Mouse (Mus musculus) c-Kit-negative CD71-positive TER-119-positive erythroid progenitor cells, embryonic 14.5 days (primary cell): ENCODE data around the gene Otop3.

Experiments
- DNase-seq: peaks from one replicate; pipeline ENCODE4 v3.0.0-alpha.2; 2013; ENCODE audit warnings: low read depth, low spot score

The Otop3 gene

DNA sequence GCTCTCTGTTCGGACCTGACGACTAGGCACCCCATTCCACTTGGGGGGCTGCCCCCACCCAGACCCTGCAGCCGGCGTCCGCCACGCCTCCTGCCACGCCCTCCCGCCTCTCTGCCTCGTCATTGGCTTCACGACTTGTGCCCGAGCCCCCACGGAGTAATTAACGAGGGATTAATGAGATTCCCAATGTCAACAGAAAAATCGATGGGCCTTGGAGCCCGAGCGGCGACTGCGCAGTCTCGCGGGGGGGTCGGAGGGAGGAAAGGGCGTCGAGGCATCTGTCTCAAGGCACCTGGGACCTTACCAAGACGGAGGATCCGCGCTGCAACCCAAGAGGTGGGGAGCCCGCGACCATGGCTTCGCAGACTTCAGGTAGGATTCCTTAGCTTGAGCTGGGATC is at the start of gene Otop3:
Gene Otop3 (plus strand): TSS at position 201 of the 400 bp plus-strand sequence.
- DNase-seq = no peak

DNA sequence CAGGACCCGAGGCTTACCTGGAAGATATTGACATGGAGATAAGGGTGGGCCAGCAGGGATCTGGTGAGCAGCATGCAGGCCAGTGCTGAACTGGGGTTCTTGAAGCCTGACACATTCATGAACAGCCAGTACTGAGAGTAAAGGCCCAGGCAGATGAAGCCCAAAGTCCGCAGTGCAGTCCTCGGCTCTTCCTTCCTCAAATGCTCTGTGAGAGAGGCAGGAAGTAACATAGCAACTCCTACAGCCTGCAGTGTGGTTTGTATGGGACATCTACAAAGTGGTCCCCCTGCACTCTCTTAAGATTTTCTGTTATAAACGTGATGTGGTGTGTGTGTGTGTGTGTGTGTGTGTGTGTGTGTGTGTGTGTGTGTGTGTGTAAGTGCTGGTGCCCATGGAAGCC is 49.2 kb upstream of the Otop3 start:
- no peak for DNase-seq

DNA sequence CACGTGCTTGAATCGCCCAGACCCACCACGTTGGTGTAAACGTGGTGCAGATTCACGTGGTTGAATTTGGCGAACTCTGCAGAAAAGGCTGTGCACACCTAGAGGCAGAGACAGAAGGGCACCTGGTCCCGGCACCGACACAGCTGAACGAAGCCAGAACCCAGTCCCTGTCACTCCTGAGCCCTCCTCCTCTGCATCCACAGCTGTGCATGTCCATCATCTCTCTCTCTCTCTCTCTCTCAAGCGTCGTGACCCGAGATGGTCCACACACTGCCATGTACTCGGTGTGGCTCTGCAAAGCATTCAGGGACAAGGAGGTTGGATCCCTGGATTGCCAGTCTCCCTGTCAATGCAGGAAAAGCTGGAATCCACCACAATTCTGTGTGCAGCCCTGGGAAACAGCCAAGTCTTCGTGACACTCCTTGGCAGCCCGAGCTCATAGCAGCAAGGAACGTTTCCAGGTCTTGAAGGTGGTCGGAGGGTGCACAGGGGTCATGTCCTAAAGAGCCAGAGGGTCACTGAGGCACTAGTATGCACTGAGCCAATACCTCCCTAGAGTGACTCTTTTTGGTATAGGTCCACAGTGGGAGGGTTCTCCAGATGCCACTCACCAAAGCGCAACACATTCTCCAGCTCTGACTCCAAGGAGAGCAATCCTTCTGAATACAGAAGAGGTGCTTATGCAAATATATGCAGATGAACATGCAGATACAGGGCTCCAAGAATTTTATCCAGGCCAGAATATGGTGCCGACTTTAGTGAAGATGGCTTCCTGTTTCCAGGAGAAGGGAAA is 48.1 kb upstream of the Otop3 start:
- no peak for DNase-seq

DNA sequence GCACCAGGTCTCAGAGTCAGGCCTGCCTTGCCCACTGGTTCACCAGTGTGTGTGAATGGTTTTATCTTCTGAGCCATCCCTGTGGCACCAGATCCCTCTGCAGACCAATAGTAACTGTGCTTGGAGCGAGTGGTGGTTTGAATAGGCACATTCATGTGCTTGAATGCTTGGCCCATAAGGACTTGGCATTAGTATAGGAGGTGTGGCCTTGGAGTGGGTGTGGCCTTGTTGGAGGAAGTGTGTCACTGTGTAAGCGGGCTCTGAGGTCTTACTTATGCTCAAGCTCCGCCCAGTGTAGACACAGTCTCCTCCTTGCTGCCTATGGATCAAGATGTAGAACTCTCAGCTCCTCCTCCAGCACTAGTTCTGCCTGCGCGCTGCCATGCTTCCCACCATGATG is 47.1 kb upstream of the Otop3 start:
- no peak for DNase-seq

DNA sequence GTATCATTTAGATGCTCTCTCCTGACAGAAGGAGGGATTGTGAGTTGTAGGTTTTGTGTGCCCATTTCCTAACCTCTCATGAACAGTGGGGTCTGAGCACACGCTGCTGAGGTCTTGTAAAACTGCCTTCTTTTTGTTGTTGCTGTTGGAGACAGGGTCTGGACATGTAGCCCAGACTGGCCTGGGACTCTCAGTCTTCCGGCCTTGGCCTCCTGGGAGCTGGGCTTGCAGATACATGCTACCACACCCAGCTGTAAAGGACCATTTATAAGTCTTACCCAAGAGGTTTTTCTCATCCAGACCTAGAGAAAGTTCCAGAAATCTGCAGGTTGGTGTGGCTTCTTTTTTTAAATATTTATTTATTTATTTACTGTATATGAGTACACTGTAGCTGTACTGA is 46.2 kb upstream of the Otop3 start:
- no peak for DNase-seq

DNA sequence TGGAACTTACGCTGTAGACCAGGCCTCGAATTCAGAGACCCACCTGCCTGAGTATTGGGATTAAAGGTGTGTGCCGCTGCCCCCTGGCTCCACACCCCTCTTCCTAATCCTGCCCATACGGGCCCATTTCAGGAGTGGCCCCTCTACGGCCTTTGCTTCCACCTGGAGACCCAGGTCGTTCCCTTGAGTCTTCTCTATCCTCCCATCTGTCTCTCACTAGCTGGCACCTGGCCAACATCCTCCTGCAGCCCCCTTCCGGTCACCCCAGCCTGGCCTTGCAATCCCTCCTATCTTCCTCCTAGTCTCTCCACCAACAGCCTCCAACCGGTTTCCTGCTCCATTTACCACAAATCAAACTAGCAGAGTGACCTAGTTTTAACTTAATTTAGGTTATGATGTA is 44.6 kb upstream of the Otop3 start:
- DNase-seq = no peak

DNA sequence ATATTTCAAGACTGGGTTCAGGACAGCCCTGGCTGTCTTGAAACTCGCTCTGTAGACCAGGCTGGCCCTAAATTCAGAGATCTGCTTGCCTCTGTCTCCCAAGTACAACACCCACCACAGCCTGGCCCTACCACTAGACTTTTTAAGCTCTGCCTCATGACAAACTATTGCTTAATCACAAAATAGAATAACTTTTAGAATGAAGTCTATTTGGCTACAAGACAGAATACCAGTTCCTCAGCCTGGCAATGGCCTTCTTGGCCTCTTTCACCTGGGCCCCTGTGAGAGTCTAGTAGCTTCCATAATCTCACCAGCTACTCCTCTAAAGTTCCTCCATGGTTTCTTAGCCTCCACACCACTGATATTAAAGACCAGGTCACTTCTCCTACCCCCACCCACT is 44.2 kb upstream of the Otop3 start:
- no peak for DNase-seq

DNA sequence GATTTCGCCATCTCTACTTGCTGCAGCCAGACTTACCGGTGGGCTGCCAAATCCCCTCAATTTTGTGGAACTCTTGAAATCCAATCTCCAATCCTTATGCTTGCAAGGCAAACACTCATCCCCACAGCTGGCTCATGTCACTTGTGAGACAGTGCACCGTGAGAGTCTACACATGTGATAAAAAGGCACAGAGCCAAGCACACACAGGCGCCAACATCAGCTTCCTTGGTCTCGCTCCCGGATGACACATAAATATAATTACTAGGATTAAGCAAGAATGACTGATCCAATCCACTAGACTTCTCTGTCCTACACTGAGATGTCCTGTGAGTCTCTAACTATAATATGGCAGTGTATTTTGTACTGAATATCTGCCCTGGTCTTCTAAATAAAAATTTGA is 43.6 kb upstream of the Otop3 start:
- DNase-seq = no peak

DNA sequence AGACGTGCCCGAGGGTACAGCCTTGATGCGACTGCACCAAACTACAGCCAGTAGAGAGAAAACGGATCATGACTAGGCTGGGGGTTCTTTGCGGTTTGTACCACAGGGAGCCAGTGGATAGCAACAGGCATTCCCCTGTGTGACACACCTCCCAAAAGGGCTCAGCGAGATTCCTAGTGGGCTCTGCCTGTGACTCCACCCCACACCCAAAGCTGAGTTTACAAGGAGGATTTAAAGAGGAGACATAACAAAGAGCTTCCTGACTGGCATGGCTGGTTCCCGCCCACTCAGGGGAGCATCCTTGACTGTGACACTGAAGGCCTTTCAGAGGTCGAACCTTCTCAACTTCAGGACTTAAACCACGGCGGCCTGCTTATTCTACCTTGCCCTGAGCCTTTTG is 43.0 kb upstream of the Otop3 start:
- DNase-seq = no peak

DNA sequence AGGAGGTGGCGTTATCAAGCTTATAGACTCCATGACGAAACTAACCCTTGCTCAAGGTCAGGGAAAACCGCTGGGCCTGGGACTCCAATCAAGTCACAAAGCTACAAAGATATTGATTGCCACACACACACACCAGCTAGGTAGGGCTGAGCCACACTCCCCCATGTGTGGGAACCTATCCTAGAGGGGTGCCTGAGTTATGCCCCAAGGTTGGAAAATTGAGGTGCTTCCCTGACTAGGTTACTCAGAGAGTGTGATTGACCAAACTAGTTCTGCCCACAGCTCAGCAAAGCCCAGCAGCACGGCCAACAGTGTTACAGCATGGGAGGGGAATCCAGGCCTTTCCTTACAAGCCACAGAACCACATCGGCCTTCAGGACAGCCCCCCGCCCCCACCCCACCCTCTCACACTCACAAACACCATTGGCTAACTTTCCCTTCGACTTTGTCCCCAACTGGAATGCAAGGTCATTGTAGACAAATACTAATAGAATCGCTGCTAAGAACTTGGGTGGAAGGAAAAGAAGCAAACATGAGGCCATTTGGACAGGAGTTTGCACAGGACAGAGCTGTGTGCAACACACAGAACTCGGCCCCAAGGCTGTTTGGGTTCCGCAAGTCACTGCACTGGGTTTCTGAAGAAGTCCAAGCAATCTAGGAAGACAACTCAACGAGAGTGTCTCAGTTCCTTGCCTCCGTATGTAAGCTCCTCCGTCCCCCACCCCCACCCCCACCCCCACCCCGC is 41.7 kb upstream of the Otop3 start:
- DNase-seq = no peak

DNA sequence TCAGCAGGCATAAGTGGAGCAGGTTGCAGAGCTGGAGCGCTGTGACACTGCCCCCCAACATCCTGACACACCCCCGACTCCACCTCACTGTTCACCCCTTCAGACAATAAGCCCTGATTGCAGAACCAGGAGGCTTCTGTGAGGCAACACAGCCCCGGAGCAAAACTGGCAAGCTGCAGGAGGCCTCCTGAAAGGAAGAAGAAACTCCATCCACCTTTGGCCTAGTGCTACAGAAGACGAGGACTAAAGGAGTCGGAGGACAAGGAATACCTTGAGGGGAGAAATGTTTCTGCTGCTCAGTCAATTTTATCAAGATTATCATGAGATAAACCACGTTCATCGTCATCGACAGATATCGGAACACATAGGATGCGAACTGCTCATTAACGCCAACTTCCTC is 38.6 kb upstream of the Otop3 start:
- DNase-seq = no peak

DNA sequence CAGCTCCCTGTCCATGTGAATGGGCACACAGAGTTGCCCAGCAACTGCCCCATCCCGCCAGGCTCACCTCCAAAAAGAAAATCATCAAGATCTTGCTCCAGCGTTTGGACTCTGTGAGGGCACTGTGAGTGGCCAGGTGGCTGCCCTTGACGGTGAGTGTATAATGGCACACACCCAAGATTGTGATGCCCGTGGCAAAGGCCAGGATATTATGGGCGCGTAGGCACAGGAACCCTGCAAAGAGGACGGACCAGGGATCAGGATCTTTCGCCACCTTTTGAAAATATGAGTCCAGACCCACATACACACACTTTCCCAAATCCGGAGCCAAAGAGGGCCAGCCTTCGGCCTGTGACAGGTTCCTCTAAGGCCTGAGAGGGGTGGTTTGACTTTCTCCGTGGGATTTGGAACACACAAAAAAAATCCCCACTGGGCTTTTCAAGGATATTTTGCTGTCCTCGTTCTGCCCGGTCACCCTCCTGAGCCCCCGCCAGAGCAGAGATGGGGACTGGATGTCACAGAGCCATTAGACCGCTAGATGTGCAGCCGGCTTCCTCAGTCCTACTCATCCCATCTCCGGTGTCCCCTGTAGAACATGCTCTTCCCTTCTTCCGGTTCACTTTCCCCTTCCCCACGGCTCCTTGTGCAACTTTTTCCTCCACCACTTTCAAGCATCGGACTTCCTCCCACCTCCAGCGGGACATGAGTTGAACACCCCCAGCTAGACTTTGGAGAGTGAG is 37.9 kb upstream of the Otop3 start:
- DNase-seq = no peak

DNA sequence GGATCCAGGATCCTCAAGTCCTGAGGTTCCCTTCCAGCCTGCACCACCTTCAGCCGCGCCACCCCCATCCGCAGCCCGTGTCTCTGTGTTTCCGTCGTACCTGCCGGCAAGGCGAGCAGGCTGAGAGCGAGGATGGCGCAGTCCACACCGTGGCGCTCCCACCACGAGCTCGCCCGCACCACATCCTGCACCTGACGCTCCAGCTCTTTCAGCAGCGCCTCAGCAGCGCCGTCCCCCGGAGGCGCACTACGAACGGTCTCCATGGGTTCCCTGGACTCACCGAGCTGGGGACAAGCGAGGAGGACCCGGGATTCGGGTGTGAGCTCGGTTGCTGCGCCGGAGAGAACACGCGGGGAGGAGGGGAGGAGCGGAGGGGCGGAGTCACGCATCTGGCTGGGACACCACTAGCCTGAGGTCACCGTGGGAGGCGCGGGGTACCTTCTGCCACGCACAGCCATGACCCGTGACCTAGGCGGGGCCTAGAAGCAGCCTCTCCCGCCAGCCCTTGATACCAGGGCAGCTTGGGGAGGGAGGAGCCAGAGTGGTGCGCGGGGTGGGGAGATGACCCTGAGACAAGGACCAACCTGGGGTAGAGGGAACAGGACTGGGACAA is 37.2 kb upstream of the Otop3 start, which contains the start of gene Fads6:
Gene Fads6 (minus strand): TSS at position 450 of the 613 bp plus-strand sequence.
- DNase-seq = no peak

DNA sequence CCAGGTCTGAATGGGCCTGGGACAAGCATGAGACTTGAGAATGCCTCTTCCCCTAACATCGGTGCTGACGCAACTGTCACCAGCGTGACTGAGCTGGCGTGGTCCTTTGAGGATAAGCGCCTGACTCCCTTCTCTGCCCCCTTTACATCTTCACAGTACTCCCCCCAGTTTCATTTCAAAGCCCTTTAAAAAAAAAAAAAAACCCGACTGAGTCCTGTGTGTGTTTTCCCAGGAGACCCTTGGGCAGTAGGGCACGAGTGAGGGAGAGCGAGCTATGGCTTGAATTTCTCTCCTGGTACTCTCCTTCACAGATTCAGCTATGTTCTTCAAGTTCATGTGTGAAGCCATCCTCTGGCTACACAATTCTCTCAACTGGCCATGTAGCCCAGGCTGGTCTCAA is 36.4 kb upstream of the Otop3 start:
- DNase-seq = no peak

DNA sequence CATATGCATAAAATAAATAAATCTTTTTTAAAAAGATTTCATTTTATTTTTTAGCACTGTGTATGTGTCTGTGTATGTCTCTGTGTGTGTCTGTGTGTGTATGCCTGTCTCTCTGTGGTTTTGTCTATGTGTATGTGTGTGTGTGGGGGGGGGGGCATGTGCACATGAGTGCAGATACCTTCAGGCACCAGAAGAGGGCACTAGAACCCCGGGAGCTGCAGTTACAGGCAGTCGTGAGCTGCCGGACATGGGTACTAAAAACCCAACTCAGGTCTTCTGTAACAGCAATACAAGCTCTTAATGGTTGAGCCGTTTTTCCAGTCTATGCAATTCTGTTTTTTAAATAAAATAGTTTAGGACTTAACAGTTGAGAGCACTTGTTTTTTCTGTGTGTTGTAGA is 33.8 kb upstream of the Otop3 start:
- DNase-seq = no peak

DNA sequence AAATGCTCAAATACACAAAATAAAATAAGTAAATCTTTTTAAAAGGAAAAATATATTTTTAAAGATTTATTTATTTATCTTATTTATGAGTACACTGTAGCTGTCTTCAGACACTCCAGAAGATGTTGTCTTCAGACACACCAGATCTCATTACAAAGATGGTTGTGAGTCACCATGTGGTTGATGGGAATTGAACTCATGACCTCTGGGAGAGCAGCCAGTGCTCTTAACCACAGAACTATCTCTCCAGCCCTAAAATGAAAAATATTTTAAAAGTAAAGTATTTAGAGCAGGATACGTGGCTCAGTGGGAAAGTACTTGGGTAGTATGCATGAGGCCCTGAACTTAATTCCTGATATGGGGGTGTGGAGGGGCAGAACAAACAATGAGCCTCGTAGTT is 33.2 kb upstream of the Otop3 start:
- no peak for DNase-seq

DNA sequence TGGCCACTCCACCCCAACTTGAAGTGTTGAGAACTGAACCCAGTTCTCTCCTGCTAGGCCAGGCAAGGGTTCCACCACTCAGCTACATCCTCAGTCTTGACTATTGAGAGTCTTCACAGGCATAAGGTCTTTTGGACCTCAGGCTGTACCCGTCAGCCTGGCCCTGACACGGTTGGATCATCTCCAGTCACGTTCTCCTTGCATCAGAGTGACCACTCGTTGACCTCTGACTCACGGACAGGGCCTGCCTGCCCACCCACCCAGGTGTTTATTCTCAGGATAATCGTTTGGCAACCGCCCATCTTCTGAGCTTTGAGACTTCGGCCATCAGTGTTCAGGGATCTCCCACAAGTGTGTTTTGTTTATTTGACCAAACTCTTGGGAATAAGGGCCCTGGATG is 31.4 kb upstream of the Otop3 start:
- DNase-seq = no peak

DNA sequence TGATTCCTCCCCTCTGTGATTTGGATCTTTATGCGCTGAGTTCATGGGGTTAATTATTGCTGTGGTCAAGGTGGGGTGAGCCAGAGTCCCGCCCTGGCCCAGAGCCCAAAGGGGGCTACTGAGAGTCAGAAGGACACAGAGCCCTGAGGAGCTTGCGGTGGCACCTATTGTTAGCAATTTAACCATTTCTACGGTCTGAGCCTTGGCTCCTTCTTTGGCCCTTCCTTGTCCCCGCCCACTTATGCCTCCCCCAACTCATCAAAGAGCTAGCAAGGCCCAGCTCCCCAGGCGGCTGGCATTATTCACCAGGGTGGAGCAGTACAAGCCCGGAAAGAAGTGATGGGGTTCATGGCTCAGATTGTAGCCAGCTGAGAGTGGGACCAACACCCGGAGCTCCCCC is 27.7 kb upstream of the Otop3 start, which contains the start of gene Otop2:
Gene Otop2 (plus strand): TSS at position 301 of the 400 bp plus-strand sequence.
- no peak for DNase-seq

DNA sequence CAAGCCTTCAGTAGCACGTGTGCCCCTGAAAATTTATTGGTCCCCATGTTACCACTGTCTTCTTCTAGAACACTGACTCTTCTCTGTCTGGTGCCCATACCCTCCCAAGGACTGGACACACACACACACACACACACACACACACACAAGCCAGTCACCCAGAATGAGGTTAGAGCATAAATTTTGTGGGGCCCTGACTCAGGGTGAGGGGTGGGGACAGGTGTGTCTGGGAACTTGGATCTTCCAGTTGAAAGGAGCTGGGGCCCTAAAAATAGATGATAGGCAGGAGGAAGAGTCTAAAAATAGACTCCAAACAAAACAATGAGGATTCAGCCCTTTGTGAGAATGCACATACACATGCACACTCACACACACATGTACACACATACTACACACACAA is 25.8 kb upstream of the Otop3 start:
- DNase-seq = no peak

DNA sequence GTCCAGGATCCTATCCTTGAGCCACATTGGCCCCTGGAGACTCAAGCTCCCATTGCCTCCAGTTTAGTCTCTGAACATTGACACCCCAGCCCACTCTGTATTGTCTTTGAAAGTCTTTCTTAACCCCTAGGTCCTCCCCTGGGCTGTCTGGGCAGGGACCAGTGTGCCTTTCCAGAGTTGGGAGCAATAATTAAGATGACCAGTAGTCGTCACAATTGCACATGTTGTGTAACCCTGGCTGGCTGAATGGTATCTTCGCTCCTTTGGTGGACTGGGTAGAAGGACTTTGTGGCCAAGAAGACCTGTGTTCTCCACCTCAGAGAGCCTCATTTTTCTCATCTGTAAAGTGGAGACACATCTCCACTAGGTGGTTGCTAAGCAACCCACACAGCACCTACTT is 20.3 kb upstream of the Otop3 start:
- no peak for DNase-seq

DNA sequence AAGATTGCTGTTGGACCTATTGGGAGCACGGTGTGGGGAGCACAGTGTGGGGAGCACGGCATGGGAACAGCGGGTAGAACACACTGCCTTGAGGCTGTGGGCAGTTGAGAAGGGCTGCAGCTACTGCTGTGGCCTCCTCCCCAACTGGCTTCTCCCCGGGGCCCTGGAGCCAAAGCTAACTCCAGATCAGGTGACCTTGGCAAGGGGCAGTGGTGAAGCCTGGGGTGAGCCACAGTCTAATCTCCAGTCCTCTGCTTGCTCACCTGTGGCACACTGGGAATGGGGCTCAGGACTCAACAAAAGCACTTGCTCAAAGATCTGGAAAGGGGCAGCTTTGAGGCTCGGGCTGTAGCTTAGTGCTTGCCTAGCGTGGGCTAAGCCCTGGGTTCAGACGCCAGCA is 17.3 kb upstream of the Otop3 start:
- DNase-seq = no peak
